Mouse (Mus musculus) heart, embryonic 13.5 days (tissue): ENCODE measurements around the gene Fam131c. TPM values are rescaled to one million over a fixed set of nuclear protein-coding genes. Genes with fewer than 3 reads are reported as not detected.

Experiments
- ATAC-seq: fragments of 200-750 bp; cut with Nextera tagmentation; 2 replicates; pipeline ENCODE4 v1.8.0; 2017; ENCODE audit warnings: moderate TSS enrichment; ENCODE audit not compliant: insufficient number of reproducible peaks, low FRiP score, low TSS enrichment; ENCODE audit errors: extremely low read depth
- H3K27ac ChIP-seq: fragments of 300-500 bp; sonication (generic); replicated peaks from 2 replicates; pipeline ENCODE4 v1.5.1; 2015; ENCODE audit warnings: moderate library complexity, mild to moderate bottlenecking, inconsistent platforms
- H3K27me3 ChIP-seq: fragments of 300-500 bp; sonication (generic); replicated peaks from 2 replicates; pipeline ENCODE4 v1.6.1; 2015; ENCODE audit warnings: mild to moderate bottlenecking, inconsistent platforms
- H3K36me3 ChIP-seq: fragments of 300-500 bp; sonication (generic); 2 replicates; pipeline ENCODE4 v1.6.1; 2015; ENCODE audit warnings: mild to moderate bottlenecking, inconsistent platforms
- H3K4me1 ChIP-seq: fragments of 300-500 bp; sonication (generic); 2 replicates; pipeline ENCODE4 v1.6.1; 2015; ENCODE audit warnings: inconsistent platforms
- H3K4me2 ChIP-seq: fragments of 300-500 bp; sonication (generic); 2 replicates; pipeline ENCODE4 v1.6.1; 2015; ENCODE audit warnings: inconsistent platforms, mild to moderate bottlenecking, moderate library complexity
- H3K4me3 ChIP-seq: fragments of 300-500 bp; sonication (generic); 2 replicates; pipeline ENCODE4 v1.5.1; 2015; ENCODE audit warnings: moderate library complexity, mild to moderate bottlenecking, inconsistent platforms
- H3K9ac ChIP-seq: fragments of 300-500 bp; sonication (generic); 2 replicates; pipeline ENCODE4 v1.6.1; 2015; ENCODE audit warnings: inconsistent platforms, mild to moderate bottlenecking, moderate library complexity
- H3K9me3 ChIP-seq: fragments of 300-500 bp; sonication (generic); 2 replicates; pipeline ENCODE4 v1.6.1; 2016; ENCODE audit warnings: inconsistent platforms
- WGBS: fragments of 180-500 bp; shearing (Covaris S2); methylation state at CpG from one replicate; pipeline ENCODE4 v1.1.7; 2015; ENCODE audit warnings: mixed read lengths; 5-methylcytosine and 5-hydroxymethylcytosine counted together
- polyA plus RNA-seq: library from polyadenylated mRNA; unstranded; fragments of >200 nt; fragmentation: Nextera tagmentation; extraction: Ambion mirVana; gene quantifications from 2 replicates; pipeline ENCODE4 v1.2.1, GENCODE M21; 2015

The Fam131c gene
- polyA plus RNA-seq, 1 experiment from 2014 or later = 1.2 TPM

DNA sequence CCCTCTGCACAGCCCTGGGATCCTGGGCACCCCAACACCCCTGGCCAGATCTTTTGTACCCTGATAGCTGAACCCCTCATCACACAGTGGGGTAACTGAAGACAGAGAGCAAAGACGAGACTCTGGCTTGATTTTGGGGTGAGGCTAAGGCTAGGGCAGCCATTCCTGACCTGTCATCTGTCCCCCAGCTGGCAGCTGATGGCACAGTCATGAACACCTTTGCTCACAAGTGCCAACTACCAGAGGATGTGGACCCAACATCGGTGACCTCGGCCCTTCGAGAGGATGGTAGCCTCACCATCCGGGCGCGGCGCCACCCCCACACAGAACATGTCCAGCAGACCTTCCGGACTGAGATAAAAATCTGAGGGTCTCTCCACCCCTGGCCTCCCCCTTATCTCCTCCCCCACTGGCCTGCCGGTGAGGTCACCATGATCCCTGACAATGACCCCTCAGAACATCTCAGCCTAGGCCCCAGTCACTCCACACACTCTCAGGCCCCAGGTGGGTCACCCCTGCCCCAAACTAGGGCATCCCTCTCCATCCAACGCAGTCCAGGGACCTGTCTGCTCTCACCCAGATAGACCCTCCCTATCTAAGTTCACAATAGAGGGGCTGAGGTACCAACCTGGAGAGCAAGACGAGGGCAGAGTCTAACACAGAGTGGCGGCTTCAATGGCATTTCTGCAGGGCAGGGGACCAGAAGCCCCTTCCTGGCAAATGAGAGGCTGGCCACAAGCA, 55.8 kb downstream of the Fam131c start:
- no peak for ATAC-seq
- WGBS = 38% methylated on average over 13 of the region's 13 CpGs
- Histone ChIP-seq H3K9me3 (no peaks in the 10 kb centered on the region), H3K27me3 (peaks cover 5% of the 10 kb centered on the region; the same call in 1 of the 2 replicates), H3K27ac (peak overlapping the region; percentile 98), H3K4me1 (peaks cover 73% of the 10 kb centered on the region), H3K4me3 (peak overlapping the region; percentile 81), H3K4me2 (peak overlapping the region; percentile 90), H3K36me3 (peaks cover 20% of the 10 kb centered on the region), H3K9ac (peak overlapping the region; percentile 99)

DNA sequence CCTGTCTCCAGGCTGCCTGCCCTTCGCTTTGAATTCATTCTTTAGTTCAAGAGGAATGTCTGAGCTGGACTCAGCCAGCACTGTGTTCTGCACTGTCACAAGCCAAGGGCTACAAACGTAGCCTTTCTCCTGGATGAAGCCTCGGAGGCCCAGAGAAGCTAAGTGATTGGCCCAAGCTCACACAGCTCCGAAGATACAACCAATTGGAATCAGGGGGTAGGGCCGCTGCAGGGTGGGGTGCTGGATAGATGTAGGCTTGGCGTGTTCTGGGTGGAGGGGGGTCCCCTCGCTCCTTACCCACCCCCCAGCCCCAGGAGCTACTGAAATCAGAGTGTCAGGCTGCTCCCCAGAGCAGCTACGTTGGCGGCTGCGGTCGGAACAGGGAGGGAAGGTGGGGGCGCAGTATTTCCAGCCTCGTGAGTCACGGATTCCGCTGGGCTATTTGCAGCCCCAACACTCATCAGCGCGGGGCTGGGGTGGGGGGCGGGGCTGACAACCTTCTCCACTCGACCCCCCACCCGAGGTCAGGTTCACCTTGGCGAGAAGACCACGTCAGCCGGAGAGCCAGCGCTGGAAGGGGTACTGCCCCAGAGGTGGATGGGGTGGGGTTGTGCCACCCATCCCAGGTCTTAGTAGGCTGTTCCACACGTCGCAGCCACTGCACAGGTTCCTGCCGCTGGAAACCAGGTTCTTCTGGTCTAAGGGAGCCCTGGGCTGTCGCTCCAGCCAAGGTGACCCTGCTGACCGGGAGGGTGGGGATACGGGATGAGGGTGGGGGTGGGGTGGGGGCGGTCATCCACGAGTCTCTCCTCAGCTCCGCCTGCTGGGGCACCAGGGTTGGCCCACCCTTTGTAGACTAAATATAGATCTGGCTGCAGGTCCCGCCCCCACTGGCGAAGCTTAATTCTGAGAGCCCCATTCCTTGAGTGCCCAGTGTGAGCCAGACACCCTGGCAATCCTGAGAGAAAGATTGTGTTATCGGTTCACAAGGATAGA, 57.8 kb downstream of the Fam131c start:
- peaks cover 54% of the 10 kb centered on the region for H3K4me1 ChIP-seq
- H3K4me3 ChIP-seq = peak overlapping the region; percentile 81
- peak overlapping the region; percentile 99 for H3K9ac ChIP-seq
- H3K27me3 ChIP-seq = peaks cover 5% of the 10 kb centered on the region; the same call in 1 of the 2 replicates
- ATAC-seq = peak; percentile 58
- H3K27ac ChIP-seq = peak overlapping the region; percentile 98
- WGBS = 2% methylated on average over 36 of the region's 36 CpGs
- peaks cover 20% of the 10 kb centered on the region for H3K36me3 ChIP-seq
- H3K4me2 ChIP-seq = peak overlapping the region; percentile 90
- no peaks in the 10 kb centered on the region for H3K9me3 ChIP-seq

DNA sequence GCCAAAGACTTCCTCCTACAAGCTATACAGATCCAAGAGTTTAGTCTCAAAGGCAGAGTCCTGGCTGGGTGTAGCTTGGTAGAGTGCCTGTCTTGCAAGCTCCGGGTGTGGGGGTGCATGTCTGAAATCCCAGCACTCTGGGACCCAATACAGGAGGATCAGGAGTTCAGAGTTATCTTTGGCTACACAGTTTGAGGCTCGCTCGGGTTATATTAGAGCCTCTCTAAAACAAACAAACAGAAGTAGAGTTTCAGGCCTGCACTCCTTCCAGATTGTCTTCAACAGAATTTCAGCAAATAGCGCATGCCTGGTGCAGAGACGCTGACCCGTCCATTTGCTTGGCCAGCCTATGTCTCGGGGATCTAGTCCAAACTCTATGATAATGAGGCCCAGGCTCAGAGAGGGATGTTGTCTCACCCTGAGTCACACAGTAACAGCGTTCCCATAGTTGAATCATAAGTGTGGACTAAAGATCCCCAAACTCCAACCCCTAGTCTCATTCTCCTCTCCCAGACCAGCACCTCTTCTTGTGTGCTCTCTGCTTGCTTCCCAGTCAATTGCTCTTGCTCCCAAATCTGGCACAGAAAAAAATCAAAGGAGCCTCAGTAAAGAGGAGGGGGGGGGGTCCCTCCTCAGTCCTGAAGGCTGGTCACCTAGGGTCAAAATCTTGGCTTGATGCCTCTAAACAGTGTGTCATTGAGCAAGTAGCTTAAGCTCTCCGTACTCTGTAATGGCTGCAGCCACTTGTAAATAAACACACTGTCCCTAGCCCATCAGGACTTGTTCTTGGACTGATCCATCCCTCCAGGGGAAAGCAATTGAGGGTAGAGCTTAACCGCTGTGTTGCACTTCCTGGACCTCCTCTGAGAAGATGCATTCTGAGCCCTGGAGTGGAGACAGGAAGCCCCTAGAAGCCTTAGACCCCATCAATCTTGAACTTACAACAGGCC, 59.1 kb downstream of the Fam131c start:
- WGBS = 59% methylated on average over 10 of the region's 10 CpGs
- ATAC-seq = no peak
- peak overlapping the region; percentile 98 for H3K27ac ChIP-seq
- H3K4me1 ChIP-seq = peaks cover 42% of the 10 kb centered on the region
- H3K9ac ChIP-seq = peak overlapping the region; percentile 99
- H3K9me3 ChIP-seq = no peaks in the 10 kb centered on the region
- H3K4me2 ChIP-seq = peak overlapping the region; percentile 90
- H3K4me3 ChIP-seq = peak overlapping the region; percentile 81; the same call in 1 of the 2 replicates
- peaks cover 5% of the 10 kb centered on the region; the same call in 1 of the 2 replicates for H3K27me3 ChIP-seq
- peaks cover 20% of the 10 kb centered on the region for H3K36me3 ChIP-seq

DNA sequence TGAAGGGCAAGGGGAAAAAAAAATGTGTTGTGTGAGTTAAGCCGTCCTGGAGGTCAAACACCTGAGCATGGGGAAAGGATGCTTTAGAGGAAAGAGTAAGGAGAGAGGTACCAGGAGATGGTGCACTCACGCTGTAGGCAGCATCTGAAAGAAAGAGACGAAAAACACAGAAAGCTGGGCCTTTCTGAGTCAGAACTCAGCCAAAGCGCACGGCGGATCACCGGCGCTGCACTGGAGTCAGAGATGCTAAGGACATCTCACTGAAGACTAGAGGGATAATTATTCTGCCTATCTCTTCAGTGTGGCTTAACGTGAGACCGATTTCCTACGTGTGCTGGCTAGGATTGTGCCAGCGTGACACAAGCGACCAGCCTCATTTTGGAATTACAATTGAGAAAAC, 59.9 kb downstream of the Fam131c start:
- H3K27me3 ChIP-seq = peaks cover 5% of the 10 kb centered on the region; the same call in 1 of the 2 replicates
- no peak for ATAC-seq
- H3K4me2 ChIP-seq = no peak overlapping the region
- no peak overlapping the region for H3K9ac ChIP-seq
- WGBS = 86% methylated on average over 13 of the region's 13 CpGs
- peaks cover 42% of the 10 kb centered on the region for H3K4me1 ChIP-seq
- peaks cover 19% of the 10 kb centered on the region for H3K36me3 ChIP-seq
- peak overlapping the region; percentile 98 for H3K27ac ChIP-seq
- H3K9me3 ChIP-seq = no peaks in the 10 kb centered on the region
- no peak overlapping the region for H3K4me3 ChIP-seq

DNA sequence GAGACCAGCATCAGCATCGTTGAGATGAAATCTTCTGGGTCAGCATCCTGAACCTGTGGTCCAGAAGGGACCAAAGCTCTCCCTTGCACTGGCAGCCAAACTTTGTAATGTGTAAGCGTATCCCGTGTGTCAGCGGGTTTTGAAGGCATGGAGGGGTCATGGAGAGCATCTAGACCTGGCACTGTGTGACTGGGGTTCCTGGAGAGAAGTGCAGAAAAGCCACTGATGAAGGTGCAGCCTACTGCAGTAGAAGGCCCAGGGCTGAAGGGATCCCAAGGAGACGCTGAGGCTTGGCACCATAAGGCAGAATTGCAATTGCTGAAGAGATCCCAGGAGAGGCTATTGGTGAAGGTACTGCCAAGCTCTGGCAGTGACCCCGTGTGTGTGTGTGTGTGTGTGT, 61.4 kb downstream of the Fam131c start:
- Histone ChIP-seq H3K36me3 (peaks cover 4% of the 10 kb centered on the region), H3K4me3 (no peak overlapping the region), H3K27me3 (peaks cover 5% of the 10 kb centered on the region; the same call in 1 of the 2 replicates), H3K27ac (peak overlapping the region; percentile 45; the same call in 1 of the 2 replicates), H3K4me1 (peaks cover 31% of the 10 kb centered on the region), H3K4me2 (no peak overlapping the region), H3K9me3 (no peaks in the 10 kb centered on the region), H3K9ac (no peak overlapping the region)
- 70% methylated on average over 6 of the region's 6 CpGs for WGBS
- ATAC-seq = no peak

DNA sequence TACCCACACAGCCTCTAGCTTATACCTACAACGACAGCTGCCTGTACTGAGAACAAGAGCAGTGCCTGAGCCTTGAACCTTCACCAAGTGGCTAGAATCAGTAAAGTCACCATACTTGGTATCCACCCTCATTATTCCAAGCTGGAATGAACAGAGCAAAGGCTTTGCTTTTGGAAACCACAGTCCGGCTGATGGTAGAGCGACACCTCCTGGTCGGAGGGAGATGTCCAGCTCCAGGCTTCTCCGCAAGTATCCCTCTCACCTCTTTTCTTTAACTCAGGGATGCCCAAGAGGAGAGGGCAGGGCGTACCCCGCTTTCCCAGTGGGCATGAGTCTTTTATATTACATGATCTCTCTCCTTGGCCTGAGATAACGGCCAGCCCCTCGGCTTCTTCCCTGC, 61.8 kb downstream of the Fam131c start:
- Histone ChIP-seq H3K4me2 (no peak overlapping the region), H3K27me3 (peaks cover 2% of the 10 kb centered on the region; the same call in 1 of the 2 replicates), H3K4me3 (no peak overlapping the region), H3K36me3 (peaks cover 1% of the 10 kb centered on the region; the same call in 1 of the 2 replicates), H3K4me1 (peaks cover 28% of the 10 kb centered on the region), H3K9ac (no peak overlapping the region), H3K9me3 (no peaks in the 10 kb centered on the region), H3K27ac (no peak overlapping the region)
- no peak for ATAC-seq
- WGBS = 43% methylated on average over 9 of the region's 9 CpGs

DNA sequence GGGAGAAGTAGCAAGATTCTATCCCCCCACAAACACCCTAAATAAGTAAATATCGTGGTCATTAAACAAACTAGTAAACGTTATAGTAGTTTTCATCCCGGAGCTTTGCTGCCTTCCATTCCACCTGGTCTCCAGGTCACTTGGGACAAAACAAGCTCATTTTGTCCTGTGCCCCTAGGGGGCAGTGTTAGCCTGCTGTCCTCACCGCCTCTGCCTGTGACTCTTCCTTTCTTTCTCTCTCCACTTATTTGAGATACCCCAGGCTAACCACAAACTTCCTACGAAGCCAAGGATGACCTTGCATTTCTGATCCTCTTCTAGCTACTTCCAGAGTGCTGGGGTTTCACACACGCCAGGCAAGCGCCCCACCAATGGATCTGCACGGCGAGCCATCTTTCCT, 63.0 kb downstream of the Fam131c start:
- H3K9me3 ChIP-seq = no peaks in the 10 kb centered on the region
- no peak overlapping the region for H3K4me3 ChIP-seq
- no peak for ATAC-seq
- H3K36me3 ChIP-seq = no peaks in the 10 kb centered on the region
- no peak overlapping the region for H3K4me2 ChIP-seq
- no peak overlapping the region for H3K27ac ChIP-seq
- H3K9ac ChIP-seq = no peak overlapping the region
- peaks cover 16% of the 10 kb centered on the region for H3K4me1 ChIP-seq
- H3K27me3 ChIP-seq = no peaks in the 10 kb centered on the region
- 41% methylated on average over 9 of the region's 9 CpGs for WGBS

DNA sequence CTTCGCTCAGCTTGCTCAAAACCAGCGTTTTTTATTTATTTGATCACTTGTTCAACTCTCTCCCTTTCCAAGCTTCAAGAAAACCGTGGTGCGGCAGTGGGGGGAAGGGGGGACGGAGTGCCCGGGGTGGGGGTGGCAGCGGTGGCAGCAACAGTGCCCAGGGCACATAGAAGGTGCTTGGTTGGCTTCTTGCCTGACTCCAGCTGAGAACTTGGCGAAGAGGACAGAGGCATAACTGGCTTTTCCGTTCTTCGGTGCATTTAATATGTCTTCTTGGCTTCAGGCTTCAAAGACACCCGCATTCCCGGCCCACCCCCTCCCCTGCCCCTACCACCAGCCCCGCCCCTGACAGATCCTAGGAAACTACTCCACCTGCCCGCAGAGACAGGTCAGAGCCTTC, 64.6 kb downstream of the Fam131c start:
- H3K27me3 ChIP-seq = no peaks in the 10 kb centered on the region
- H3K4me2 ChIP-seq = no peak overlapping the region
- WGBS = 52% methylated on average over 14 of the region's 14 CpGs
- H3K36me3 ChIP-seq = no peaks in the 10 kb centered on the region
- H3K9me3 ChIP-seq = no peaks in the 10 kb centered on the region
- no peaks in the 10 kb centered on the region; the same call in 1 of the 2 replicates for H3K4me1 ChIP-seq
- H3K27ac ChIP-seq = no peak overlapping the region
- no peak overlapping the region for H3K9ac ChIP-seq
- ATAC-seq = no peak
- no peak overlapping the region for H3K4me3 ChIP-seq

DNA sequence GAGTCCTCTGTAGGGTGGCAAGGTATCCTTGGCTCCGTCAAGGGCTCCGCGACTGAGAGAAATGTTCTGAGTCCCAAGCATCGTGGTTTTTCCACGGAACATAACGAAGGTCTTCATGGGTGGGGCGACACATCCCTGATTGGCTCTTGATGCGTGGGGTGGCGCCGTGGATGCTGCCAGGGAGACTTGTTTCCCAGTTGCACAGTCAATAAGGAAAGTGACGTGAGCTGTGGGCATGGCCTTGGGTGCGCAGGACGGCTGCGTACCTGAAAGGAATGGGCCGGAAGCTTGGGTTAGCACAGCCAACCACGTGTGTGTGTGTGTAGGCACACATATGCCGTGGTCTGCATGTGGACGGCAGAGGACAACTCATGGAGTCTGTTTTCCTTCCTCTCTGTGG, 65.2 kb downstream of the Fam131c start:
- ATAC-seq = no peak; the same call in 1 of the 2 replicates
- no peaks in the 10 kb centered on the region for H3K4me1 ChIP-seq
- no peak overlapping the region for H3K9ac ChIP-seq
- H3K27ac ChIP-seq = no peak overlapping the region
- H3K4me3 ChIP-seq = no peak overlapping the region
- H3K36me3 ChIP-seq = no peaks in the 10 kb centered on the region
- WGBS = 72% methylated on average over 18 of the region's 18 CpGs
- no peaks in the 10 kb centered on the region for H3K9me3 ChIP-seq
- no peaks in the 10 kb centered on the region for H3K27me3 ChIP-seq
- no peak overlapping the region for H3K4me2 ChIP-seq
